Mouse (Mus musculus) left cerebral cortex, adult 2 months (tissue): Measurements from ENCODE around the gene Lad1. TPM values are rescaled to one million over a fixed set of nuclear protein-coding genes. Genes with fewer than 3 reads are reported as not detected.

Experiments used
- DNase-seq, 2 experiments: peaks; one replicate each; pipeline ENCODE4 v3.0.0; 2021 to 2022; ENCODE audit warnings: low spot score in 2 of 2, mixed read lengths in 1 of 2; ENCODE audit errors: extremely low spot score in 1 of 2
- H3K27ac ChIP-seq: fragments of 200-600 bp; 2 replicates; pipeline ENCODE4 v1.8.1; 2022
- H3K4me3 ChIP-seq: fragments of 200-600 bp; 2 replicates; pipeline ENCODE4 v1.8.1; 2022
- CTCF ChIP-seq: fragments of 200-600 bp; IDR thresholded peaks from 2 replicates; pipeline ENCODE4 v1.8.1; 2022; ENCODE audit warnings: antibody characterized with exemption, mild to moderate bottlenecking, moderate library complexity
- intact Hi-C: fragments of 180-260 bp; cut with DNase I; formaldehyde crosslinking; loops from one replicate; pipeline ENCODE4 v1.15.1; 2025
- total RNA-seq, 2 experiments: library from RNA; stranded (reverse); gene quantifications; 2 replicates each; pipeline ENCODE4 v1.2.3; 2021

The Lad1 gene
- total RNA-seq, 2 experiments from 2014 or later: 0.95 to 0.98 TPM

- no peak for DNase-seq
- Histone ChIP-seq H3K4me3 (no peak overlapping the region), H3K27ac (no peak overlapping the region)
- no peak for TF ChIP-seq CTCF
- intact Hi-C loops: no loop called here
Measured at GRCm38 (mm10) chr1:135812205-135812604, 6.2 kb upstream of the Lad1 start.

- no peak for DNase-seq
- intact Hi-C loops: no loop called here
- Histone ChIP-seq H3K27ac (no peak overlapping the region), H3K4me3 (no peak overlapping the region)
- TF ChIP-seq CTCF: no peak
Measured at GRCm38 (mm10) chr1:135812618-135813017, 5.8 kb upstream of the Lad1 start.

- Histone ChIP-seq H3K27ac (no peak overlapping the region), H3K4me3 (no peak overlapping the region)
- no peak for TF ChIP-seq CTCF
- DNase-seq: no peak
- intact Hi-C loops: no loop called here
Measured at GRCm38 (mm10) chr1:135813071-135813470, 5.3 kb upstream of the Lad1 start.

GRCm38 (mm10) chr1:135813687-135814395, 4.6 kb upstream of the Lad1 start:
- no peak for TF ChIP-seq CTCF
- no peak overlapping the region for H3K27ac ChIP-seq
- DNase-seq: no peak
- H3K4me3 ChIP-seq: no peak overlapping the region
- intact Hi-C loops: no loop called here

- H3K27ac ChIP-seq: no peak overlapping the region
- intact Hi-C loops: no loop called here
- DNase-seq: no peak
- H3K4me3 ChIP-seq: no peak overlapping the region
- TF ChIP-seq CTCF: no peak
Measured at GRCm38 (mm10) chr1:135814531-135814930, 3.9 kb upstream of the Lad1 start.

- no peak overlapping the region for H3K27ac ChIP-seq
- intact Hi-C loops: no loop called here
- no peak overlapping the region for H3K4me3 ChIP-seq
- TF ChIP-seq CTCF: no peak
- DNase-seq: no peak
Measured at GRCm38 (mm10) chr1:135817595-135817994, 803 bp upstream of the Lad1 start.

GRCm38 (mm10) chr1:135820071-135820470, 1.7 kb downstream of the Lad1 start:
- no peak for DNase-seq
- Histone ChIP-seq H3K27ac (no peak overlapping the region), H3K4me3 (no peak overlapping the region)
- intact Hi-C loops: no loop called here
- TF ChIP-seq CTCF: no peak

- Histone ChIP-seq H3K4me3 (no peak overlapping the region), H3K27ac (no peak overlapping the region)
- peak in 1 of 2 experiments; percentile 36 for DNase-seq
- no peak for TF ChIP-seq CTCF
- intact Hi-C loops: no loop called here
Measured at GRCm38 (mm10) chr1:135820736-135821364, 2.5 kb downstream of the Lad1 start.

GRCm38 (mm10) chr1:135821780-135822179, 3.4 kb downstream of the Lad1 start:
- intact Hi-C loops: no loop called here
- no peak for TF ChIP-seq CTCF
- no peak overlapping the region for H3K27ac ChIP-seq
- no peak overlapping the region for H3K4me3 ChIP-seq
- DNase-seq: no peak

GRCm38 (mm10) chr1:135828918-135829317, 10.5 kb downstream of the Lad1 start:
- Histone ChIP-seq H3K4me3 (no peak overlapping the region), H3K27ac (no peak overlapping the region)
- intact Hi-C loops: loop anchor here (1.0 to 5.0 kb wide), 2 partner anchors 18 to 77 kb away; no protein-coding TSS in a partner anchor
- peak; percentile 34 to 38 for DNase-seq
- TF ChIP-seq CTCF: peak; percentile 49

GRCm38 (mm10) chr1:135834206-135834859, 15.9 kb downstream of the Lad1 start:
- no peak for TF ChIP-seq CTCF
- no peak overlapping the region for H3K4me3 ChIP-seq
- intact Hi-C loops: no loop called here
- DNase-seq: no peak
- no peak overlapping the region for H3K27ac ChIP-seq

GRCm38 (mm10) chr1:135834983-135835382, 16.6 kb downstream of the Lad1 start:
- TF ChIP-seq CTCF: no peak
- no peak overlapping the region for H3K27ac ChIP-seq
- H3K4me3 ChIP-seq: no peak overlapping the region
- DNase-seq: no peak
- intact Hi-C loops: no loop called here
